Mouse (Mus musculus) lung, postnatal 4 days (tissue): Measurements from ENCODE around the gene Aqp5.

Experiments
- DNase-seq, 2 experiments: peaks; one replicate each; pipeline ENCODE4 v3.0.0; 2021

Gene Aqp5

DNA sequence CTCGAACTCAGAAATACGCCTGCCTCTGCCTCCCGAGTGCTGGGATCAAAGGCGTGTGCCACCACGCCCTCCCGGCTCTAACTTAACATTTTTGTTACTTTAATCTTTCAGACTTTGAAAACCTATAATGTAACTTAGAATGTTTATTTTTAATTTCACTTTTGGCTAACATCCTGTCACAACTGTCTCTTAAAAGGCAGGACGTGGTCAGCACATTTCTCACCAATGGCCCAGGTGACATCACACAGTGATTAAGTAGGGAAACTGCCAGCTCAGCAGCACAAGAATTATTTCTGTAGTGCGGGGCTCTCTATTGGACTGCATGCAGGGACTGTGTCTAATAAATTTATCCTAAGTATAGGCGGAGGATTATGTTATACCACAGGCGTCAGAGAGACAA is 53.2 kb downstream of the Aqp5 start:
- DNase-seq, result no peak
